Mouse (Mus musculus): ENCODE measurements at regions not wholly inside any gene's neighbourhood (a gene's known extent, or its start where the extent isn't known, plus 50 kb on each side); places are given as distances from the start of the nearest gene placed in this dataset.
A peak's percentile ranks its signal among the peaks of the same experiment; 100 is the strongest.

DNA sequence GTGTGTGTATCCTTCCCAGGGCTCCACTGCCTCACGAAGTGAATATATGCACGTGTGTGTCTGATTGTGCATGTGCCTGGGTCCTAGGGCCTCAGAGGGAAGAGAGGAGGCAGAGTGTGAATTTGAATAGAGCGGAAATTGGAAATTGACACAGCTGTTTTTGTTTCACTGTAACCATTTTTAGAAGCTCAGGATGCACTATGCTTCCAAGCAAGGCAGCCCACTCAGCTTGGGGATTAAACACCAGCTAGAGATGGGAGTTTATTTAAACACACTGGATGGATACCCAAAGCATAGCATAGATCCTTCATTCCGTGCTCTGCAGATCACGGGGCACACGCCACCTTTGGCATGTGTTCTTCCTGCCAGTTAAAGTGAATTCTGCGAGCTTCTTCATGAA is 306.2 kb downstream of the Elavl2 start:
- WGBS: 76% methylated on average over 7 of the region's 7 CpGs
- ATAC-seq (ENCODE audit: borderline replicate concordance, extremely low read depth, low FRiP score, low TSS enrichment): no peak

DNA sequence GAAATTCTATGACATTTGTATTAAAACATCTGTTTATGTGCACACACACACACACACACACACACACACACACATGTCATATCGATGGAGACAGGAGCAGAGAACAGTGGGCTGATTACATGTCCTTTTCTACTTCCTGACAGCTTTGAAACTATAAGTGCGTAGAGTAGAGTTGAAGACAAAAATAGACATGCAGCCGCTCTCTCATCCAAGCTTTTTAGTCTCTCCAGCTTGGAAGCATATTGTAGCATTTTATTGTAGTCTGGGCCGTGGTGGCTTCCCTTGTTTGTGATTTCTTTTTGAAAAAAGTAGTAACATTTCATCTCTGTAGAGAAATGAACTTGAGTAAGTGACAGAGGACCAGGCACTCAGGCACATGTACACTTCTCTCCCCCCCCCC is 306.7 kb downstream of the Elavl2 start:
- 76% methylated on average over 4 of the region's 4 CpGs for WGBS
- Histone ChIP-seq H3K27me3 (no peaks in the 10 kb centered on the region), H3K36me3 (no peaks in the 10 kb centered on the region), H3K27ac (no peak overlapping the region), H3K4me1 (no peaks in the 10 kb centered on the region), H3K9ac (no peak overlapping the region), H3K4me3 (no peak overlapping the region), H3K9me3 (no peaks in the 10 kb centered on the region), H3K4me2 (no peak overlapping the region)
- no peak for ATAC-seq (ENCODE audit: borderline replicate concordance, extremely low read depth, low FRiP score, low TSS enrichment)

More for the DNA sequence above, 306.2 kb downstream of the Elavl2 start:
- Histone ChIP-seq H3K4me3 (no peak overlapping the region), H3K9me3 (no peaks in the 10 kb centered on the region), H3K4me1 (no peaks in the 10 kb centered on the region), H3K36me3 (no peaks in the 10 kb centered on the region), H3K27ac (no peak overlapping the region), H3K9ac (no peak overlapping the region), H3K4me2 (no peak overlapping the region), H3K27me3 (no peaks in the 10 kb centered on the region)

DNA sequence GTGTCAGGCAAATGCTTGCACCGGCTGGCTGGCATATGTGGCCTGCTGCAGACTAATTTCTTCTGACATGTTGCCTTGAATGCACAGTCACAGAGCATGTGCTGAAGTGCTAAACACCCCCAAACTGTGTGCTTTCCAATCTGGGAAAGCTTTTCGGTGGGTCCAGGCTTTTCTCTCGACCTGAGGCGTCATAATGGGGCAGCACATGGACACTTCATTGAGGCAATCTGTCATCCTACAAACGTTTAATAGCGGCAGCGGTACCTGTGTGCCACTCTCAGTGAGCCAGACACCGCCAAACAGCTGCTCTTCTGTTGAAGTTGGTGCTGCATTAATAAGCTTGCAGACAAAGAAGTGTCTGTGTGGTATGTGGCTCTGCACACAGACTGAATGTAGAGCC is 308.3 kb downstream of the Elavl2 start:
- H3K27me3 ChIP-seq: no peaks in the 10 kb centered on the region
- no peak overlapping the region for H3K4me2 ChIP-seq
- WGBS: 76% methylated on average over 8 of the region's 8 CpGs
- H3K4me1 ChIP-seq: no peaks in the 10 kb centered on the region
- no peaks in the 10 kb centered on the region for H3K9me3 ChIP-seq
- no peak overlapping the region for H3K4me3 ChIP-seq
- ATAC-seq (ENCODE audit: borderline replicate concordance, extremely low read depth, low FRiP score, low TSS enrichment): no peak
- H3K27ac ChIP-seq: no peak overlapping the region
- H3K36me3 ChIP-seq: no peaks in the 10 kb centered on the region
- no peak overlapping the region for H3K9ac ChIP-seq

DNA sequence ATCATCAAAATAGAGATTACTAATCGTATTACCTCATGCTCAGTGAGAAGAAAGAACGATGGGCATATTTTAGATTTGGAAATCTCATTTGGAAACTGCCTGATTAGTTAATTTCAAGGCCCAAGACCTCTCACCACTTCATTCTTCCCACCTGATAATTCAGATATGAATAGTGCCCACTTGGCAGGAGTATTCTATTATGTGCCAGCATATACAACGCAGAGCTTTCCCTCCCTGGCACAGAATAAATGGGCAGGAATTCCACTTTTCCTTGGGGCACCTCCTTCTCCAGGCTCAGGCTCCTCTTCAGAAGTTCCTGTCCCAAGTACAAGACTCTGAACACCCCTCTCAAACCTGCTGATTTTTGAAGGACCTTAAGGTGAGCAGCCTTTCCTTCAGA is 308.7 kb downstream of the Elavl2 start:
- Histone ChIP-seq H3K9ac (no peak overlapping the region), H3K27ac (no peak overlapping the region), H3K4me2 (no peak overlapping the region), H3K4me1 (no peaks in the 10 kb centered on the region), H3K4me3 (no peak overlapping the region), H3K36me3 (no peaks in the 10 kb centered on the region), H3K9me3 (no peaks in the 10 kb centered on the region), H3K27me3 (no peaks in the 10 kb centered on the region)
- WGBS: 74% methylated on average over 3 of the region's 3 CpGs
- ATAC-seq (ENCODE audit: borderline replicate concordance, extremely low read depth, low FRiP score, low TSS enrichment): no peak

DNA sequence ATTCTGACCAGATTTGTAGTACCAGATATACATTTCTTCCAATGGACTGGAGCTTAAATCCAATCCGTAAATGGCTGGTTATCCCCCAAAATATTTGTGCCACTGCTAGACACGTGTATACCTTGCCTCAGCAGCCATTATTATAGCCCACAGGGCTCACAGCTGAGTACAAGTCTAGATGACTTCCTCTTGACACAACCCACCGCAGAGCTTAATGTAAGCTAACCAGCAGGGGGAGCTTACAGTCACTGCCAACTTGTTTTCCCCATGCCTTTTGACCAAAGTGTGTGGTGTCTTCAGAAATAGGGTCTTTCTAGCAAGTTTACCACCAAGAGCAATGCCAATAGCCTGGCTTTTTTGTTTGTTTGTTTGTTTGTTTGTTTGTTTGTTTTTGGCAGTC is 316.6 kb downstream of the Elavl2 start:
- 60% methylated on average over 3 of the region's 3 CpGs for WGBS
- H3K4me2 ChIP-seq: no peak overlapping the region
- no peak for ATAC-seq (ENCODE audit: borderline replicate concordance, extremely low read depth, low FRiP score, low TSS enrichment)
- H3K4me1 ChIP-seq: no peaks in the 10 kb centered on the region
- H3K9me3 ChIP-seq: no peaks in the 10 kb centered on the region
- H3K4me3 ChIP-seq: no peak overlapping the region
- H3K27me3 ChIP-seq: no peaks in the 10 kb centered on the region
- no peak overlapping the region for H3K27ac ChIP-seq
- no peaks in the 10 kb centered on the region for H3K36me3 ChIP-seq
- H3K9ac ChIP-seq: no peak overlapping the region

DNA sequence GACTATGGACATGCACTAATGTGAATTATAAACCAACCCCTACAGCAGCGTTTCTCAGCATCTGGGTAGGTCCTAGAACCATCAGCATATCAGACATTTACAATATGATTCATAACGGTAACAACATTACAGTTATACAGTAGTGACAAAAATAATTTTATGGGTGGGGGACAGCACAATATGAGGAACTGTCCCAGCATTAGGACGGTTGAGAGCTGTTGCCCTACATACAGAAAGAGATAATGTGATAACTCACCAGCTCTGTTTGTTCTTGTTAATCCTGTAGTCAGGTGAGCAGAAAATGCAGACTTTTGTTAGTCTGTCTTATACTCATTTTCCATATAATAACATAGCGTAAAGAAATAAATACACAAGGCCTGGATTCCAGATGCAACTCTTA is 319.1 kb downstream of the Elavl2 start:
- no peaks in the 10 kb centered on the region for H3K4me1 ChIP-seq
- WGBS: 67% methylated on average over 4 of the region's 4 CpGs
- no peaks in the 10 kb centered on the region for H3K9me3 ChIP-seq
- H3K36me3 ChIP-seq: no peaks in the 10 kb centered on the region
- no peaks in the 10 kb centered on the region for H3K27me3 ChIP-seq
- no peak for ATAC-seq (ENCODE audit: borderline replicate concordance, extremely low read depth, low FRiP score, low TSS enrichment)
- no peak overlapping the region for H3K4me3 ChIP-seq
- H3K9ac ChIP-seq: no peak overlapping the region
- H3K27ac ChIP-seq: no peak overlapping the region
- no peak overlapping the region for H3K4me2 ChIP-seq

DNA sequence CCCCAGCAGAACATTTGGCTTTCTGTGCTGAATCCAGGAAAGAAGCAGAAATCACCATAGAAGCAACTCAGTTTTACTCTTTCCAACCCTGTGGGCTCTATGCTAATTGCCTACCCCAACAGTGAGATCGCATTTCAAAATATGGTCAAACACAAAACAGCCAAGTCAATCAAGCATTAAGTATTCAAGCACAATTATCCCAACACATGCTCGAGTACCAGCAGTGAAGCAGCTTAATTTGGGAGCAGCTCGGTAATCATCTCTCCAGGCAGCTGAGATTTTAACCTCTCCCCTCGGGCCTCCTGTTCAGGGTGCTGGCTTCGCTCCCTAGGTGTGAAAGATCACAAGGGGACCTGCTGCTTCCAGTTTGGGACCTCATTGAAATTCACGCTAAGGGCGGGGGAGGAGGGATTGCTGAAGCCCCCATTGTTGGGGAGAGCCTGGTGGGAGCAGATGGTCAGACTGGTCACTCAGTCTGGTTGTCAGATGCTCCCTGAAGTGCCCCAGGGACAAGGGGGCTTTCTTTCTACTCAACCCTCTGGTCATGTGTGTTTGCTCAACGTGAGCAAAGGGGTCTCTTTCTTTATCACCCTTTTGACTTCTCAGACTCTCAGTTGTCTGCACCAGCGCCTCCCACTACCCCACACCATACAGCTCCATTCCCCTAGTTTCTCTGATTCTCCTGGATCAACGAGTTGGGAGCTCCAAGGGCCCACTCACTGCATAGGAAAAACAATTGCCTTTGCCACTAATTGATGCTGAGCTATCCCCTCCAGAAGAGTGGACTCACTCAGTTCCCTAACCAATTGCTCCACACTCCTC is 319.8 kb downstream of the Elavl2 start:
- no peaks in the 10 kb centered on the region for H3K27me3 ChIP-seq
- no peak overlapping the region for H3K4me2 ChIP-seq
- no peak overlapping the region for H3K27ac ChIP-seq
- no peaks in the 10 kb centered on the region for H3K36me3 ChIP-seq
- no peaks in the 10 kb centered on the region for H3K9me3 ChIP-seq
- no peak overlapping the region for H3K9ac ChIP-seq
- H3K4me3 ChIP-seq: no peak overlapping the region
- no peaks in the 10 kb centered on the region for H3K4me1 ChIP-seq
- ATAC-seq (ENCODE audit: borderline replicate concordance, extremely low read depth, low FRiP score, low TSS enrichment): no peak
- 40% methylated on average over 10 of the region's 10 CpGs for WGBS

DNA sequence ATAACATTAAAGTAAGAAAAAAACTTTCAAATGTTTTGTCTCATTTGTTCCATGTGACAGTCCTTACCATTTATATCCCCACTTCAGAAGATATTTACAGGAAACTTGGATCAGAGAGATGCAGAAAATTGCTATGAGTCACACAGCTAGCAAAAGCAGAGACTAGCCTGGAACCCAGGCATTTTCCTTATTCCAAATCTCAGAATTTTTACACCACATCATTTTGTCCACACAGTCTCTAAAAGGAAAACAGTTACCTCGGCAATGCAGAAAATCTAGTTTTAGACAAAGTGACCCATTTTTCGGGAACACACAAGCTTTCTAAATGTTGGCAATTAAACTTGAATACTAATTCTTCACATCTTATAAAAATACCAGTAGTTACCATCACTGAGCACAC is 329.3 kb downstream of the Elavl2 start:
- no peaks in the 10 kb centered on the region for H3K27me3 ChIP-seq
- no peaks in the 10 kb centered on the region for H3K36me3 ChIP-seq
- H3K27ac ChIP-seq: no peak overlapping the region
- no peaks in the 10 kb centered on the region for H3K9me3 ChIP-seq
- no peaks in the 10 kb centered on the region for H3K4me1 ChIP-seq
- no peak overlapping the region for H3K4me3 ChIP-seq
- H3K4me2 ChIP-seq: no peak overlapping the region
- no peak overlapping the region for H3K9ac ChIP-seq
- 83% methylated on average over 2 of the region's 2 CpGs for WGBS
- no peak for ATAC-seq (ENCODE audit: borderline replicate concordance, extremely low read depth, low FRiP score, low TSS enrichment)

DNA sequence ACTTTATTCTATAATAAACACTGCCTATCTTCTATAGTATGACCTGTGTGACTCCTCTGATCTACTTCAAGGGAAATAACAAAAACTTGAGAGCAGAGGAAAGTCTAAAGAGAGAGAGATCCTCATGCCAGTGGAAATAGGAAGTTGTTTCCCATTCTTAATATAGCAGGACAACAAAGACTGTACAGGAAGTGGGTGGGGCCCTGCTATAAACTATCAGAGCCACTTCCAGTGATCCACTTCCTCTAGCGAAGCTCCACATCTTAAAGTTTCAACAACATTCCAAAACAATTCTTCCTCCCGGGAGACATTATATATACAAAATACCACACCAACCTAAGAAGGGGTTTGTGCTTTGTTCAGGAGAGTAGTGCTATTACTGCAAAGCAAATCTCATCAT is 339.7 kb downstream of the Elavl2 start:
- H3K4me2 ChIP-seq: no peak overlapping the region
- ATAC-seq (ENCODE audit: borderline replicate concordance, extremely low read depth, low FRiP score, low TSS enrichment): peak; percentile 57; the same call in 1 of the 2 replicates
- no peaks in the 10 kb centered on the region for H3K27me3 ChIP-seq
- H3K4me1 ChIP-seq: no peaks in the 10 kb centered on the region
- no peak overlapping the region for H3K4me3 ChIP-seq
- WGBS: 56% methylated on average over 2 of the region's 2 CpGs
- H3K9ac ChIP-seq: no peak overlapping the region
- no peak overlapping the region for H3K27ac ChIP-seq
- no peaks in the 10 kb centered on the region for H3K36me3 ChIP-seq
- H3K9me3 ChIP-seq: no peaks in the 10 kb centered on the region

DNA sequence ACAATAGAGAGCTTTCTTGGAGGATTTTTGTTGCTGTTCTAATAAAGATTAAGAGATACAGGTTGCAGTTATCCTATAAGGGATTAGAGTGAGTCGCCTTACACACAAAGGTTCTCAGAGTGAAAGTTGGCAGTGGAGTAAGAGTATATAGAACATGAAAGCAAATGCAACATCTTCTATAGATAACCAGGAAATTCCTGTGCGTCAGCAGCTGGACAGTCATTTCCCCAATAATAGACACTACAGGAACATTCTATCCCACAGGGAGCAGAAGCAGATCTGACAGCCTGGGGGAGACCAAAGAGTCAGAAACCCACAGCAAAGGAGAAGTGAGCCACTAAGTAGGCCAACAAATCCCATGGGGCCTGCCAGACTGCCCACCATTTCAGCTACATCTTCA is 348.7 kb downstream of the Elavl2 start:
- WGBS: 67% methylated on average over 2 of the region's 2 CpGs
- Histone ChIP-seq H3K4me2 (no peak overlapping the region), H3K36me3 (no peaks in the 10 kb centered on the region), H3K27ac (no peak overlapping the region), H3K4me1 (no peaks in the 10 kb centered on the region), H3K9ac (no peak overlapping the region), H3K27me3 (no peaks in the 10 kb centered on the region), H3K4me3 (no peak overlapping the region), H3K9me3 (no peaks in the 10 kb centered on the region)
- ATAC-seq (ENCODE audit: borderline replicate concordance, extremely low read depth, low FRiP score, low TSS enrichment): no peak

DNA sequence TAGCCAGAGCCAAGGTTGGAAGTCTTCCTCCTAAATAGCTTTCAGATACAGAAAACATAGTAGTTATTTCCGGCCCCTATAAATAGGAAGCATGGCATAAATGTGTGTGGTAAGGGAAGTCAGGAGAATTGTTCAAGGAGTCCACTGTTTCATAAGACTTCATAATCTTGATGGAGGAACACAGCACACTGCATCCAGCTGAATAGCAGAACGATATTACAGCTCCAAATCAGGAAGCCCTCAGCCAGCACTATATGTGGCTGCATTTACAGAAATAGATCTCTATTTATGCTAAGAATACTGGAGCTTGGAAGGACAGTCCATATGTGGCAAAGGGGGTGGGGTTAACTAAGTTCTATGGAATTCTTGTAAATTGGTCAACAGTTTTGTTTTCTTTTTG is 371.1 kb downstream of the Elavl2 start:
- Histone ChIP-seq H3K9ac (no peak overlapping the region), H3K27ac (no peak overlapping the region), H3K27me3 (no peaks in the 10 kb centered on the region), H3K4me3 (no peak overlapping the region), H3K4me1 (no peaks in the 10 kb centered on the region), H3K36me3 (no peaks in the 10 kb centered on the region), H3K4me2 (no peak overlapping the region), H3K9me3 (no peaks in the 10 kb centered on the region)
- no peak for ATAC-seq (ENCODE audit: borderline replicate concordance, extremely low read depth, low FRiP score, low TSS enrichment)
- 84% methylated on average over 2 of the region's 2 CpGs for WGBS

DNA sequence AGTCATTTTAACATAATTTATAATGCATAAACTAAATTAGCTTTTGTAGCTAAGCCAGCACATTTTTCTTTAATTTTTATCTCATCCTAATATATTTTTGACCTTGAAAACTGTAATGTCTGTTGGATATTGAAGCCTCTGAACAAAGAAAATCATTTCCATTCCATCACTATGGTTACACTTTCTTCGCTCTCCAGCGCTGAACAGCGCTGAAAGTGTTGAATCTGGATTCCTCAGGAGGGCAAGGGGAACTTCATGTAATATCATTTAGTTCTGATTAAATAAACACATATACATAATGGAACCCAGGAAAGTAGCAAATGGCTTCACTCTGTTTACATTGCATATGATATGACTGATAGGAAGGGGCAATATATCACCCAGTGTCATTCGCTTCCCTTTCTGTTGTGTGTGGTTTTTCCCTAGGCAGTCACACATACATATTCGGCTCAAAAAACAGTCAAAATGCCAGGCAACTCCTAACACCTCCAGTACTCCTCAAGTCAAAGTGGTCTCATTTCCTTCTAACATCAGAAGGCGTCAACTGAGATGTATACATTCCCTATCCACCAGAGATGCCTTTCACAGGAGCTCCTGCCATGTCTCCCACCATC is 372.5 kb downstream of the Elavl2 start:
- H3K4me1 ChIP-seq: no peaks in the 10 kb centered on the region
- H3K4me2 ChIP-seq: no peak overlapping the region
- H3K27ac ChIP-seq: no peak overlapping the region
- H3K36me3 ChIP-seq: no peaks in the 10 kb centered on the region
- H3K9me3 ChIP-seq: no peaks in the 10 kb centered on the region
- no peak for ATAC-seq (ENCODE audit: borderline replicate concordance, extremely low read depth, low FRiP score, low TSS enrichment)
- H3K27me3 ChIP-seq: no peaks in the 10 kb centered on the region
- 68% methylated on average over 6 of the region's 6 CpGs for WGBS
- H3K4me3 ChIP-seq: no peak overlapping the region
- H3K9ac ChIP-seq: no peak overlapping the region

Data from lung, embryonic 15.5 days (tissue).